ENCODE assay signal across 8 mouse cellular contexts in genomic region chrX:167229206-167229605, GRCm38 (mm10). TPM values are rescaled to one million over a fixed set of nuclear protein-coding genes. Genes with fewer than 3 reads are reported as not detected.
DNase-seq lines count a peak whose midpoint lies in the region; ATAC-seq and TF ChIP-seq lines count a peak whose summit lies in the region.

No protein-coding gene starts in this region.

- no peak for ATAC-seq in neural tube, embryonic 11.5 days (ENCODE audit: insufficient read depth, low FRiP score, low TSS enrichment)

- DNase-seq in gastrocnemius, adult 18-20 months (ENCODE audit: low spot score): peak; percentile 54
- DNase-seq in gastrocnemius, adult 8-10 months (ENCODE audit: low spot score in 2 of 2): no peak
- DNase-seq in right cerebral cortex, postnatal 14 days: peak; percentile 58
- no peak for DNase-seq in right cerebral cortex, postnatal 25 days
- DNase-seq in kidney, postnatal 4 days: peak; percentile 54 to 71
- DNase-seq in neural tube, embryonic 11.5 days (ENCODE audit: low spot score): peak; percentile 57
- no peak for DNase-seq in yolk sac, embryonic 10.5 days (ENCODE audit: low spot score)

- no peak for TF ChIP-seq POLR2A in cortical plate, adult 2 months (IDR thresholded peaks at IDR 0.05; ENCODE audit: extremely low read depth, insufficient read depth, low read length)

- no peaks in the 10 kb centered on the region for H3K36me3 ChIP-seq in neural tube, embryonic 11.5 days (ENCODE audit: control insufficient read depth, insufficient read depth, low read length)

- WGBS in neural tube, embryonic 11.5 days: 36% methylated on average over 6 of the region's 6 CpGs

- TF ChIP-seq CTCF in cortical plate, adult 2 months (IDR thresholded peaks at IDR 0.05; ENCODE audit: extremely low read depth, insufficient read depth, low read length): peak; percentile 18; the same call in 1 of the 2 replicates

- no peak overlapping the region for H3K9ac ChIP-seq in neural tube, embryonic 11.5 days (ENCODE audit: low read length)

- no peaks in the 10 kb centered on the region for H3K4me1 ChIP-seq in cortical plate, adult 2 months (ENCODE audit: control insufficient read depth, insufficient read depth, low read length)
- no peaks in the 10 kb centered on the region for H3K4me1 ChIP-seq in neural tube, embryonic 11.5 days (ENCODE audit: control insufficient read depth, insufficient read depth, low read length)

- peaks cover 2% of the 10 kb centered on the region; the same call in 1 of the 2 replicates for H3K27me3 ChIP-seq in neural tube, embryonic 11.5 days (ENCODE audit: control insufficient read depth, insufficient read depth, low read length)

- no peak overlapping the region for H3K4me2 ChIP-seq in neural tube, embryonic 11.5 days (ENCODE audit: low read depth)

- H3K9me3 ChIP-seq in neural tube, embryonic 11.5 days (ENCODE audit: control insufficient read depth, low read length): no peaks in the 10 kb centered on the region

- H3K4me3 ChIP-seq in cortical plate, adult 2 months (ENCODE audit: insufficient read depth, low read length): no peak overlapping the region
- no peak overlapping the region for H3K4me3 ChIP-seq in neural tube, embryonic 11.5 days (ENCODE audit: low read depth, low read length)

- H3K27ac ChIP-seq in cortical plate, adult 2 months (ENCODE audit: insufficient read depth, low read length): no peak overlapping the region; the same call in 1 of the 2 replicates
- H3K27ac ChIP-seq in neural tube, embryonic 11.5 days (ENCODE audit: low read depth, low read length): no peak overlapping the region

RNA-seq across cellular contexts. Expression of gene Tmsb4x, which starts 20.1 kb away (rescaled TPM):
- total RNA-seq in gastrocnemius, adult 18-20 months (2021): 100 to 1,000 TPM; 127 to 178 TPM
- total RNA-seq in gastrocnemius, adult 8-10 months (2022): 100 to 1,000 TPM; 149 to 210 (median 158) TPM
- polyA plus RNA-seq in cortical plate, adult 2 months (2012; rRNA removed): 2,113 and 2,186 TPM in 2 replicates
- polyA plus RNA-seq in neural tube, embryonic 11.5 days (2014; fragmentation: Nextera tagmentation; extraction: Ambion mirVana): 4,507 and 4,569 TPM in 2 replicates

RNA-seq across cellular contexts. Expression of gene Tlr8, which starts 34.9 kb away (rescaled TPM):
- under 1 TPM; 0.40 to 0.84 TPM for total RNA-seq in gastrocnemius, adult 18-20 months (2021)
- total RNA-seq in gastrocnemius, adult 8-10 months (2022): under 1 TPM in 3 of 4 experiments, not detected in 1; 0.29 to 0.83 (median 0.46) TPM
- polyA plus RNA-seq in cortical plate, adult 2 months (2012; rRNA removed): 0.08 and 0.09 TPM in 2 replicates
- 0.29 and 0.42 TPM in 2 replicates for polyA plus RNA-seq in neural tube, embryonic 11.5 days (2014; fragmentation: Nextera tagmentation; extraction: Ambion mirVana)

Comparison
In these comparisons a context has a peak if more than half of its experiments do, and no peak if none do; other contexts are left out.
1. DNase-seq: peak in gastrocnemius, adult 18-20 months (single experiment), right cerebral cortex, postnatal 14 days (single experiment), kidney, postnatal 4 days (2 of 2) and neural tube, embryonic 11.5 days (single experiment); none in gastrocnemius, adult 8-10 months (0 of 2), right cerebral cortex, postnatal 25 days (single experiment) and yolk sac, embryonic 10.5 days (single experiment).